Mouse (Mus musculus) ovary, adult 18-20 months (tissue): Measurements from ENCODE around the gene Gm28051.

Experiments used
- DNase-seq: peaks from one replicate; pipeline ENCODE4 v3.0.0; 2022; ENCODE audit warnings: low spot score, mixed read lengths

Gm28051 gene

DNA sequence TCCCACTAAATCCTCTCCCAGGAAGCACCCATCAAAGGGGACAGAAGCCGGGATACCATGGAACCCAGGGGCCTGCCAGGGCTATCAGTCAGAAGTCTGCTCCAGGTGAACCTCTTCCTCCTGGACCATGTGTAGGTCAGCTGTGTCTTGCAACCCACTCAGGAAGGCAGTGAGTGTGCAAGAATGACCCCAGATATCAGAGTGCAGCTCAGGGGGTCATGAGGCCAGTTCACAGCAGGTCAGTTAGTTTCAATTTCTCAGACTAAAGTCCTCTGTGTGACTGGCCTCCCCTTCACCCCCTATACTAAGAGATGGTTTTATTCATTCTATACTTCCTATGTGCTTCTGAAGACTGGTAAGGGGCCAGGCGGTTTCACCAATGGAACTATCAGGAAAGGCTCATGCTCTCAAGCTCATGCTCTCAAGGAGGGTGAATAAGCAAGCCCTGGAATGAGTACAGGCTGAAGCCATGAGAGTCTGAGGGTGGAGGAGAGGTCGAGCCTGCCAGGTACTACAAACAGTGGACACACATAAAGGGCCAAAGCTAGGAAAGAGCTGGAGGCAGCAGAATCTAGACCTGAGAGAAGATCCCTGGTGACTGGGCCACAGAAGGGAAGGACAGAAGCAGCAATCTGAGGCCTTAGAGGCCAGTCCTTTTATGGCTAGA lies 72.7 kb downstream of the Gm28051 start:
- no peak for DNase-seq

DNA sequence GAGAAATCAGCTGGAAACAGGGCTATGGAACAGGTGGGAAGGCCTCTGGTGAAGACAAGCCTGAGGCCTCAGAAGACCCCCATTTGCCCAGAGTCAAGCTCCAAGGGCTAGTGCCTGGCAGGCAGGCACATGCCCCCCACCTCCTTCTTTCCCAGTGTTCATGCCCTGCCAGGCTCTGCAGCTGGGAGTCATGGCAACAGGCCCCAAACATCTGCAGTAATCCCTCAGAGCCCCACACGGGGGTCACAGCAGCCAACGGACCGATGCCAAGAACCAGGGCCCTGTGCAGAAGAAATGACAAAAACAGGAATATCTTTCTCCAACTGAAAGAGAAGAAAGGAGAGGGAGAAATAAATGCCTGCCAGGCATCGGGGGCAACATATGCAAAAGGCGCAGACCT lies 73.6 kb downstream of the Gm28051 start:
- DNase-seq: no peak

DNA sequence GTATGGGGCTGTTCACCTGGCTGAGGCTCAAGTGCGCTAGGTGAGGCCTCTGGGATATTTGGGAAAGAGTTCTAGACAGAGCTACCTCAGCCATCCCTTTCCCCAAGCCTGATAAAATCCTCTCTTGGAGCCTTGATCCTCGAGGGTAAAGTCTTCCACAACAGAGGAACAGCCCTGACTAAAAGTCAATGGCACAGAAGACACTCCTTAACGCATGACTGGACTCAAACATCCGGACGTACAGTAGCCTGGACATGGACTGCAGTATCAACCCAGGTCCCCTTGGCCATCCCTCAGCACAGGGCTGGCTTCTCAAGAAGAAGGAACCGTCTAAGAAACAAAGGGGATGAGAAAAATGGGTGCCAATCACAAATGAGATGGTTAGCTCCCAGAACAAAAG lies 74.1 kb downstream of the Gm28051 start:
- DNase-seq: no peak

DNA sequence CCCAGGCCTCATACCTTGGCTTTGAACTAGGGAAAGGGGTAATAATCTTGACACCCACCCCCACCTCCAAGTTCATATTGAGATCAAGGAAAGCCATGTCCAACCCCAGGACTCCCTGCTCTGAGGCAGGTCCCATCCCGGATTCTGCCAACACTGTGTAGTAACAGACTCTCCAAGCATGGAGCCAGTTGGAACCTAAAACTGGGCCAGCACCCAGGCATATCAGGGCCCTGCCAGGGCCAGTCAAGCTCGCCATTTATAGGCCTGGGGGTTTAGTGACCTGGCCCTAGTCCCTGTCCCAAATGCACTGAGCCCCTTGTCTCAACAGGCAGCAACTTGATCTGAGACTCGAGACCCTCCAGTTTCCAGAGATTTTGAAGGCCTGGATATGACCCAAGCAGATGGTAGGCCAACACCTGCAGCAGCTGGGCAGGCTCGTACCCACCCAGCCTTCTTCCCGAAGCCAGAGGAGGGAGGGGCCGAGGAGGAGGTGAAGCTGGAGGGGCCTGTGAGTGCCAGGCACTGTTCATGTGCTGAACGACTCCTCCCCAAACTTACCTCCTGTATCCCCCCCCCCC lies 74.8 kb downstream of the Gm28051 start:
- no peak for DNase-seq

DNA sequence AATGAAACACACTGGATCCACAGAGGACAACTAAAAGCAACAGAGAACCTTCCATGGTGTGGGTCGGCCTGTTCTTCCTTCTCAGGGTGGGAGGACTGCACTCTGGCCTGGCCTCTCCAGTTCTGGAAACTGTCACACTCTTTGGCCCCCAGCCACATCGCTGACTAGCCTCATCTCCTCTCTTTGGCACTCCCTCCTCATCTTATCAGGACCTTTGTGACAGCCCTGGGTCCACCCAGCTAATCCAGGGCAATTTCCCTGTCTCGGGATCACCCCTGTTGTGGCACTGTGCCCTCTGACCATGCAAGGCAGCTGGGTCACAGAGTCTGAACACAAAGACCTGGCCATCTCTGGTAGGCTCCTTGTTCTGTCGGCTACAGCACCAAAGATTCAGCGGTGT lies 75.5 kb downstream of the Gm28051 start:
- DNase-seq: no peak

DNA sequence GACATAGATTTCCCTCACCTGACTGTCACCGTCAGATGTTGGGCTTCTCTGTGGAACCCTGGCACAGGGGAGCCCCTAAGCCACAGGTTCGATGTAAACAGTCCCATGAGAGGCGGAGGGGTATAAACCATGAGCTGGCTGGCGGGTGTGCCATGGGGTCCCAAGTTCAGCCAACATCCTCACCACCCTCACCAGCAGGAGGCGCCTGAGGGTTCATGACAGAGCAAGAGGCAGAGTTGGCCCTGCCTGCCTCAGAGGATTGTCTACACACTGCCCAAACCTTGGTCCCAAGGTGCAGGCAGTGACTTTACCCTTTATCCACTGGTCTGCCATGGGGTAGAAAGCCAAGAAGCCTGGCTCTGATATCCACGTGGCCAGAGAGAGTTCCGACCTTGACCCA lies 76.0 kb downstream of the Gm28051 start:
- DNase-seq: no peak

DNA sequence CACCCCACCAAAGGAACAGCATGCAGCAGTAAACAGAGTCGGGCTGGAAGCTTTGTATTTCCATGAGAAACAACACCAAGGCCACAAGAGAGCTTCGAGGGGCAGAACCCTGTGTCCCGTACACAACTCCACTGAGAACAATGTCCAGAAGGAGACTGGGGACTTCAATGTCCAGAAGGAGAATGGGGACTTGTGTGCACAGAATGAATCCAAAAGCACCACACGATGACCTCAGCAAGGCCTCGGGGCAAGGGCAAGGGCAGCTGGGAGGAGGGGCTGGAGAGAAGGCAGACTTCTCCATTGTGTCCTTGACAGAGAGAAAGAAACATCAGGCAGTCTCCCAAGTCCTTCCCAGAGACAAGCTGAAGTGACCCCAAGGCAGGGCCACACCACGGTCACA lies 78.7 kb downstream of the Gm28051 start:
- DNase-seq: peak; percentile 64

DNA sequence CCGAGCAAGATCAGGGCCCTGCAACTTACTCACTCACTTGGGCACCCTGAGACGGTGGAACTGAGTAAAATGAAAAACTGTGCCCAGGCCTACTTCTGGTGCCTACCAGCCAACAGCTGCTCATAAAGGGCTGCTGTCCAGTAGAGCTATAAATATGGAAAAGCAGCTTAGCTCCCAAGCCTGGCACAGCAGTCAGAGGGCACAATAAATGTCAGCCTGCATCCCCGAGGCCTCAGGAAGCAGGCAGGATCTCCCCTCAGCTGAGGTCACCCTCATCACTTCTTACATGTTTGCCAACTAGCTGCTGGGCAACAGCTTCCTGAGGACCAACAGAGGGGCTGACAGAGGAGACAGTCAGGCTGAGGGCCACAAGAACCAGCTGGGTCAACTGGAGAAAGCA lies 80.5 kb downstream of the Gm28051 start:
- no peak for DNase-seq

DNA sequence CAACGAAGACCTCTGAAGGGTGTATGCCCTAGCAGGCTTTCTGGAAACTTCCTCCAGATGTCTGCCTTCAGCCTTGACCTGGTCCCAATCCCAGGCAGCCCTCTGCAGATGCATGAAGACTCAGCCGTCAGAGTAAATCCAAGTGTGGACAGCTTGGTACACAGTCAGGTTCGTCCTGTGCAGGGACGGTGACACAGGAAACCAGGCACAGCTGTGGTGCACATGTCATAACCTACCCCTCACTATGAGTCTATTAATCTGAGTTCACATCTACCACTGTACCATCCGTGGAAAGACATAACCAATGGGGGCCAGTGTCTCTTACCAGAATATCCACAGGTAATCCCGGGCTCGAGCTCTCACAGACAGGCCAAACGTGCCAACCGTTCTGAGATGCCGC lies 83.0 kb downstream of the Gm28051 start:
- DNase-seq: no peak

DNA sequence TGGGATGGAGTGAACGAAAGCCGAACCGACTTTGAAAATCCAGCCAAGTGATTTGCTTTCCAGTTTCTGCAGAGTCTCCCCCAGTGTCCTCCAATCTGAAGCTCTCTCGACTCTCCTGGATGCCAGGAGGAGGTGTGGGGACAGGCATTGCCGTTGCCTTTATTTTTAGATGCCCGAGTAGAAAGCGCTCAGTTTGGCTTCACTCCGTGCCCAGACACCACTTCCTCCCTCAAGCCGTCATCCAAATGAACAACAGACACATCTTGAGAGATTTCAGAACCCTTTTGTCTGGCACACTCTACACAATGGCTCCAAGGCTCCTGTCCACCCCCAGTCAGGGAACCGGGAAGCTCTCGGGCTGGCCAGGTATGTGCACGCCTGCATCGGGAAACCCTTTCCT lies 83.4 kb downstream of the Gm28051 start:
- DNase-seq: no peak

DNA sequence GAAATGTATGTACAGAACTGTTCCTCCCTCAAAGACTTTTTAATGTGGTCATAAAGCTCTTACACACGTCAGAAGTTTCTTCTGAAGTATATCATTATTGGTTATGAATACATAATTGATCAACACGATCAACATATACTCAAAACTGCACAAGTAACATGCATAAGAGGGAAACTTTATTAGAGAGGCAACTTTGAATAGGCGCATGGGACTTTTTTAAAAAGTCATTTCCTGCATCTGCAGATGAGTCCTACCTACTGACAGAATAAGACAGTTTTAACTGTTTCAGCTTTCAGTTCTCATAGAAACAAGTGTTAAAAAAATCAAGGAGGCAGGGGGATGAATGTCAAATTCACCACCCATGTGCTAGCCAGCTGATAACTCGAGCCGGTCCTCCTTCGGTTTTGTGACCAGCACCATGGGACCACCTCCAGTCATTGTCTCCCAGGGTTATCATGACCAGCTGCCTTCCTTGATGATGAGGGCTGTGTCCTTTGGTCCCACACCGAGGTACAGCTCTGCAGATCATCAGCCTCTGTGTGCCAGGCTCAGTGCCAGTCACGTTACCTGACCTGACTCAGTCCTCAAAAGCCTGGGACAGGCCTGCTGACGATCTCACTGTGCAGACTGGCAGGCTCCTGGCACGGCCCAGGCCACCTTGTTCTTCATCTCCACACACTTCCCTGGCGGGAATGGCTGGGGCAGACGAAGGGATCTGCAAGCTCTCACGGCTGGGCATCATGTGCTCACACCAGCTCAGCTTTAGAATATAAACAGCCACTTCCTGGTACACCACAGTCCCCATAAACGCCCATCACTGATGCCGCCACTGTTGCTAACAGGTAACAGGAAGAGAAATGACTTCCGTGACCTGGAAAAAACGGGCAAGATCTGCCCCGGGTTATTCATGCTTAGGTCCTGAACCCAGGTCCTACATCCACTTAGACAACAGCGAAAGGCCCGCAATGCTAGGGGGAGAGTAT lies 84.4 kb downstream of the Gm28051 start:
- no peak for DNase-seq

DNA sequence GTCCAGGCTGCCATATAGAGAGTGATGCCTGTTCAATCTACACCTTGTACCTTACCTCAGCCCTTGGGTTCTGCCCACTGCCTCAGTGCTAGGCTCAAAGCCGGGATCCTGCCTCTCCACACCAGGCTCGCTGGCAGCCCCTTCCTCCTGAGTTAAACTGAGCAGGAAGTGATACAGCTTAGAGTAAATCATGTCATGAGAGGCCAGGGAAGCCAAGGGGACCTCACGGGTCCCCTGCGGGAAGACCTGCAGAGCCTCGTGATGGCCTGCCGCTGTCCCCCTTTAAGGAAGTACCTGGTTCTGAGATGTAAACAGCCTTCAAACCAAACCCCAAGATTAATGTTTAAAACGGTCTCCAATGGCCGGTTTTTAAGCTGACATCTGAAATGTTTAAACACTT lies 85.4 kb downstream of the Gm28051 start:
- no peak for DNase-seq

DNA sequence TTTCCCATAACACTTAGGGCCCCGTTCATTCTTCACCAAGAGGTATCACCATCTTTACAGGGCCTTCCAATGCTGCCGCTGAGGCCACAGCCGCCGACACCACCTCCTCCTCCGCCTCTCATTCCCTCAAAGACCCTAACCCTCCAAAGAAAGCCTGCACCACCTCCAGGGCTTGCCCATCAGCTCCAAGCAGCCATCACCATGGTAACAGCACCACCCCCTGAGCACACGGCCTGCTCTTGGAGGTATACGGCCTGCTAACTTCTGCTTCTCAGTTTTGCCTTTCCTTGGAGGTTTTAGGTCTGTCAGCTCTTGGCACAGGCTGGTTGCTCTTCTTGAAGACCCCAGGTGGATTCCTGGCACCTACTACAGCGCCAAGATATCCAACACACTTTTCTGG lies 86.7 kb downstream of the Gm28051 start:
- no peak for DNase-seq
